Mouse (Mus musculus): ENCODE measurements at regions not wholly inside any gene's neighbourhood (a gene's known extent, or its start where the extent isn't known, plus 50 kb on each side); places are given as distances from the start of the nearest gene placed in this dataset.

DNA sequence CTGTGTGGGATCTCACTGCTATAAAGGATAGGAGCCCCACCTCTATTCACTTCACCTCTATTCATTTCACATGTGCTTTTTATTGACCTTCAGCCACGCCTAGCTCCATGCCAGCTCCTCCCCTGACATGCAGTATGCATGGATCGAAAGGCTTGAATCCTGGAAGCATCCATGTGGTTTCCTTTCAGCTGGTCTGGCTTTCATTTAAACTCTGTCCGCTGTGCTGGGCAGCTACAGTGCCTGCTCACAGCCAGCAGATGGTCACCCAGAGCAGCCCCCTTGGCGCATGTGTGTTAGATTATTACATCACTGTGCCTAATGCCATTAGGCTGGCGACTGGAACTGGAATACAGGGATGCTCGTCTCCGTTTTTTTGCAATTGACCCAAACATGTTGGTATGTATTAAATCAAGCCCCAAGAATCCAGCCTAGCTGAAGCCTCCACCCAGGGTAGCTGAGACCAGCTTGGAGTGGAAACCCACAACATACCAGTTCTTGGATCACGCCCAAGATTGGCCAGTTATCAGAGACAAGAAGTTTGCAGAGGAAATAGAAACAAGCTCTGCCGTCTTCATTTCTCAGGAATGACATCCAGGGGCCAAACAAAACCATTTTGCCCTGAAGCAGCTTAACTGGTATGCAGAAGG is 113.2 kb downstream of the Inhbb start:
- DNase-seq = no peak

DNA sequence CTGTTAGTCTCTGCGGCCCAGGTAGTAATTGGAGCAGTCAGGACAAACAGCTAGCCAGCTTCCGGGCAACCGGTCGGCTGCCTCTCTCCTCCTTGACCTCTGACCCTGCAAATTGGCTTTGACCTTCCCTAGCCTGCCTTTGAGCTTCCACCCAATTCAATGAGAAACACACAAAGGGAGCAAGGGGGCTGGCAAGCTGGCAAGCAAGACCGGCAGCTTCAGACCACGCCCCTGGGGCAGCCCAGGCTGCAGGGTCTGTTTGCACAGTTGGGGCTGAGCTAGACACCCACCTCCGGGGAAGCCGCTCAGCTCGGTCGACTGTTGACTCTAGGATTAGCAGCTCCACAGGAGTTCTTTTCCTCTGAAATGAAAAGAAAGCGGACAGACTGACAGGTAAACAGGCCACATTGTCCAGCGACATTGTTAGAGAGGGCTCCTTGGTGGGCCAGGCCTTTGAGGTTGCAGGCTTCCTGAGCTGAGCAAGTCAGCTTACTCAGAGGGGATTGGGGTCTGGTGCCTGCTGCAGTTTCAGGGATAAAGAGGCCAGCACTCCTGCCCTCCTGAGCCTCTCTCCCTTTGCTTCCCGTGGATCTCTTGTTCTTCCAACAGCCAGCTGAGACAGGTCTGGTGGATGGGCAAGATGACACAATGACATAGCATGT is 116.6 kb downstream of the Inhbb start:
- no peak for DNase-seq

DNA sequence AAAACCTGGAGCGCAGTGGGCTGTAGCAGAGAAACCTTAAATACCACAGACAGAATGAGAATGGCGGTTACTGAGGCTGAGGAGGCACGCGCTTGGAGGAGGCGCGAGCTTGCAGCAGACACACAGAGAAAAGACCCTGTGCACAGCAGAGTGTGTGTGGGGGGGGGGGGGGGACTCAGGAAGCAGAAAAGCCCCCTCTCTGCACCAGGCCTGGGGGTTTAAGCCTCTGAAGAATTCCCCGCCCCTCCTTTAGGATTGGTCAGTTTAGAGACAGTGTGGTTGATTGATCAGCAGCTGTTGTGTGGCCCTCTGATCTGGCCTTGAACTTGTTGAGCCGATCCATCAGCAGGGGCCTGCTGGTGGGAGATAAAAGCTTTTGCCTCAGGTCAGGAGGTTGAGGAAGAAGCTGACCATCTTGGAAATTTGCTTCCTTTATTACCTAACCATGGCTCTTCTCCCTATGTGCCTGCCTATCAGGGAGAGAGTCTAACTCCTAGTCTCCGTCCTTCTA is 117.5 kb downstream of the Inhbb start:
- no peak for DNase-seq

DNA sequence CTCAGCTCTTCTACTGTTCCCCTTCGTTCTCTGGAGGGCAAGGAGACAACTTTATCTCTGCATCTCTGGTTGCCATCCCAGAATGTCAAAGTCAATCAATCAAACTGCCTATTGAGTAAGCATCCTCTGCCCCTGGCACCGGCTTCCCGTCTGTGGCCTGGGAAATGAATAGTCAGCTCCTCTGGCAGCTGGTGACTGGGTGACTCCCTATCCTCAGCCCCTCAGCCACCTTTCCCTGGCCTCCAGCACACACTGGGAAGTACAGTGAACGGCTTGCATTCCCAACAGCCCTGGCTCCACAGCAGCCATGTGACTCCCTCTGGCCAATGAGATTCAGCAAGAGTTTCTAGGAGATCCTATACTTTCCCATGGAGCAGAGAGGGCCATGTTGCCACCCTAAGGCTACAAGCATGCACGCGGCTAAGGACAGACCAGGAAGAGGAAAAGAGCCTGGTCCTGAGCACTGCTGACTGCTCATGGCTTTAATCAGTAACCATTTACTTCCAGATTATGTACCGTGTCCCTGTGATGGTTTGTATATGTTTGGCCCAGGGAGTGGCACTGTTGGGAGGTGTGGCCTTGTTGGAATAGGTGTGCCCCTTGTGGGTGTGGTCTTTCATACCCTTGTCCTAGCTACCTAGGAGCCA is 119.6 kb downstream of the Inhbb start:
- peak; percentile 67 for DNase-seq

DNA sequence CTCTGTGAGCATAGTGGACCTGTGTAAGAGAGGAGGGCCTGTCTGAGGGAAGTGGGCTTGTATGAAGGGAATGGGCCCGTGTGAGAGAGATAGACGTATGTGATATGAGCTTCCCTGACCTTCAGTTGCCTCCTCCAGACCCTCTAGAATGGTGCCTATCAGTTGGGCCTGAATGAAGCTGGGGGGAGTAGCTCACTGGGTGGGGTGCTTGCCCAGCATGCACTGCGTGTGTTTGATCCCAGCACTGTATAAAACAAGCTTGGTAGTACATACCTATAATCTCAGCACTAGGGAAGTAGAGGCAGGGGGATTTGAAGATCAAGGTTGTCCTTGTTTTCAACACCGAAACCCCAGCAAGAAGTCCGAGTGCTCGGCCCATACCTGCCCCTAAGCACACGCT is 120.1 kb downstream of the Inhbb start:
- no peak for DNase-seq

DNA sequence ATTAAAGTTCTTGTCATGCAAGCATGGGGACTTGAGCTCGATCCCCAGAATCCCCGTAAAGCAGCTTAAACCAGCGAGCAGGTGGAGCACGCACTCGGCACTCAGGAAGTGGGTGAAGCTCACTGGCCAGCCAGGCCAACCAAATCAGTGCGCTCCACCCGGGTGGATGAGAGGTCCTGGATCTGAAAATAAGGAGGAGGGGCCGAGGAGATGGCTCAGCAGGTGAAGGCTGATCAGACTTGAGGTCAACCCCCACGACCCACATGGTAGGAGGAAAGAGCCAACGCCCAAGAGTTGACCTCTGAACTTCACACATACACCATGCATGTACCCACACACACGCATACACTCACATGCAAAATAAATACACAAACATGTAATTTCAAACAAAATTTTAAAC is 120.8 kb downstream of the Inhbb start:
- no peak for DNase-seq

DNA sequence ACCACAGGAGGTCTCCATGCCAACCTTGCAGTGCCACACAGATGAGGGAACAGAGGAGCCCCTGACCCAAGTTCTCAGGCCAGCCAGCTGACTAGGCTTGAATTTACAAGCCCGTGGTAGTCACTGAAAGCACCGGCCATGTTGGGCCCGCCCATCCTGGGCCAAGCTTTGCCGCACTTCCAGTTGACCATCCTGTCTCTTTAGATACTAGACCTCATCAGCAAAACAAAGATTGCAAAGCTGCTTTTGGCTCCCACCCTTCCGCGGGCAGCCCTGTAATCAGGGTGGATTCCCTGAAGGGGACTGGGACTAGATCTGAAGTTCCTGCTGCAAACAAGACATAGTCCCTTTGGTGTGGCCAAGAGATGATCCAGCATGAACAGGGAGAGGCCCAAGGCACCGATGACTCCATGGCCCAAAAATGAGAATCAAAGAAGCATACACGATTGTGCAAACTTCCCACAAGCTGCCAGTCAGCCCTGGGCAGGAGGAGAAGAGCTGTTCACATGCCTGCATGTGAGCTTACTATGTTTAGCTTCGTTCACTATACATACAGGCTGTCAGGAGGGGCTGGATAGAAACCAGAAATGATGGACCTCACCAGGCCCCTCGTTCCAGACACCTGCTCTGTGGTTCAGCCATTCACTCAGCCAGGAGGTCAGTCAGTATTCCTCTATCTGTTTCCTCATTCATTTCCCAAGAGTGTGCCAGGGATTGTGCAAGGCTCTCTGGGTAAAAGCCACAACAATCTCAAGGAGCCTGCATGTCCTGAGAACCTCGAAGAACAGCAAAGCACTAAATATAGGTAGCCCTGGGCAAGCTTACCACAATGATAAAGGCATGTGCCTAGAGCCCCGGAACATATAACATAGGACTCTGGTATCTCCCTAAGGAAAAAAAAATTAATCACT is 122.0 kb downstream of the Inhbb start:
- DNase-seq = peak; percentile 60

DNA sequence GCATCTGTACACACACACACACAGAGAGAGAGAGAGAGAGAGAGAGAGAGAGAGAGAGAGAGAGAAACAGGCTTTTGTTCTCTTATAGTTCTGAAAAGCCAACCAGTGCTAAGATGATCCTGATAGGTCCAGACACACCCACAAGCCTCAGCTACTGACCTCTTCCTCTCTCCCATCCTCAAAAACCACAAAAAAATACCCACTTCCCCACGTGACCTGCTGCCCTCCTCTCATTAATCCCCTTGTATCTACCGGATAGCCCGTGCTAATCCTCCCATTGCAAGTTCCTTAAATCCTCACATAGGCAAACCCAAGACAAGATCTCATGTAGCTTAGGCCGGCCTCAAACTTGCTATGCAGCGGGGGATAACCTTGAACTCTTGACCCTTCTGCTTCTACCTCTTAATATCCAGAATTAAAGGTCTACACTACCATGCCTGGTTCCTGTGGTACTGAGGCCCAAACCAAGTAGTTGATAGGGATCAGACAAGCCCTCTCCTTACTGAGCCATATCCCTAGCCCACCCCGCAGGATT is 123.3 kb downstream of the Inhbb start:
- no peak for DNase-seq

DNA sequence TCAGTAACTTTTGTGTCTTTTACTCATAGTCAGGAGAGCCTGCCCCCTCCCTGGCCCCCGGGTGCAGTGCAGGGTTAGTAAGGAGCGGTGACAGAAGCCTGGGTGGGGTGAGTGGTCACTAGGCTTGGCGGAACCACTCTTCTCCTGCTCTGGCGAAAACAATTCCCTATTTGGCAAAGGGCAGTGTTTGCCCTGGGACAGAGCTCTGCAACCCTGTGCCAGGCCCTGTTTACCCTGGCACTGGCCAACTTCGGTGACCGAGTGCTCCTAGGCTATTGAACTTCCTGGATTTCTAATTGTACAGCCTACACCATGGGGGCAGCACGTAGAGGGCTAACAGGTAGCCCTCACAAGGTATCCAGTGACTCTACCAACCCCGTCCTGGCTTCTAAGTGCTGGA is 126.9 kb downstream of the Inhbb start:
- peak; percentile 54 for DNase-seq

DNA sequence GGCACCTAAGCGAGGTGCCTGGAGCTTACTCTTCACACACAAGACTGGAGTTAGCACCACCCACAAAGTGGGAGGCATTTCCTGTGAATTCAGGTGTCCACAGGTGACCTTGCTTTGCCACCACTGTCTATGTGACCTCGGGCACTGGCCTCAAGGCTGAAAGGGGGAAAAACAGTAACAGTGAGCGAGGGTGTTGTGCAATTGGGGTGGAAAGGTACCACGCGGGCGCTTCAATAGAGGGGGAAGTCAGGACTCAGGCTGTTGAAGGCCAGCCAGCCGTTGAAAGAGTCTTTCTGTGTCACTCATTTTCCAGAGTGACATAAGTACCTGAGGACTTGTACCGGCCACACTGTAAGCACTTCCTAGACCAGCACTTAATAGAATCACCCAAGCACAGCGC is 128.2 kb downstream of the Inhbb start:
- peak; percentile 42 for DNase-seq

DNA sequence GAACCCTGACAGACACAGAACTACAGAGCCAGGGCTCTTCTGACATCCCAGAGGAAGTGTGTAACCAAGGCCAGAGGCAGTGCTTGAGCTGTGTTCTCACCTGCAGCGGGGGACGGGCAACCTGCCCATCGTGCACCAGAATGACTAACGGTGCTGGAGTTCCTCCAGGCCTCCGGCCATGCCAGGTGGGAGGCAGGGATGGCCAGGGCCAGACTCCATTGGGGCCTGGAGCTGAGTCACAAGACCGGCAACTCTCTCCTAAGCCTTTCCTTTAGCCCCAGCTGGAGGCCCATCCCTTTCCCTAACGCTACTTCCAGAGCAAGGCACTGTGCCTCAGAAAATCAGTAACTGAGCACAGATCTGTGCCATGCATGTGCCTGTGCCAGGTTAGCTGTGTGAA is 129.8 kb downstream of the Inhbb start:
- peak; percentile 84 for DNase-seq

DNA sequence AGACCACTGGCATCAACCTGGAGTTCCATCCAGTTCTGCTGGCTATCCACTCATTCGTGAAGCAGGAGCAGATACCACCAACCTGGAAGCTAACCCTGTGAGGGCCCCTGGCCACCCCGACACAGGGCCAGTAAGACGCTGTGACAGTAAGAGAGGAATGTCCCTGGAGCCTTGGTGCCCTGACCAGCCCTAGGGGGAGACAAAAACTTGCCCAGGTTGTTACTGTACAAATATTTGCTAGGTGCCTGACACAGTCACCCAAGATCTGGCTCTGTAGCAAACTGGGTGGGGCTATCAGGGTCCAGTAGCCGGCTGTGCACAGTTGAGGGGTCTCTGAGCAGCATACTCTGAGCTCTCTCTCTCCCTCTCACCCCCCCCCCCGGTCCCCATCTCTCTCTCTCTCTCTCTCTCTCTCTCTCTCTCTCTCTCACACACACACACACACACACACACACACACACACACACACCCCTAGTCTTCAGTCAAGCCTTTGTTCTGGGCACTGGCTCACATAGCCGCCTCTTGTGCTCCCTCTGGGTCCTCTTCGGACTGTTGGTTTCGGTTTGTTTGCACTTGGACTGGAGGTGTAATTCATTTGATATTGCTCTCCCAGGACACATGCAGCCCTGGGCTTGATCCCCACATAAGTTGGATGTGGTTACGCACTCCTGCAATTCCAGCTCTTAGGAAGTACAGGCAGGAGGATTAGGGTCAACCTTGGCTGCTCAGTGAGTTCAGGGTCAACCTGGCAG is 131.7 kb downstream of the Inhbb start:
- no peak for DNase-seq

DNA sequence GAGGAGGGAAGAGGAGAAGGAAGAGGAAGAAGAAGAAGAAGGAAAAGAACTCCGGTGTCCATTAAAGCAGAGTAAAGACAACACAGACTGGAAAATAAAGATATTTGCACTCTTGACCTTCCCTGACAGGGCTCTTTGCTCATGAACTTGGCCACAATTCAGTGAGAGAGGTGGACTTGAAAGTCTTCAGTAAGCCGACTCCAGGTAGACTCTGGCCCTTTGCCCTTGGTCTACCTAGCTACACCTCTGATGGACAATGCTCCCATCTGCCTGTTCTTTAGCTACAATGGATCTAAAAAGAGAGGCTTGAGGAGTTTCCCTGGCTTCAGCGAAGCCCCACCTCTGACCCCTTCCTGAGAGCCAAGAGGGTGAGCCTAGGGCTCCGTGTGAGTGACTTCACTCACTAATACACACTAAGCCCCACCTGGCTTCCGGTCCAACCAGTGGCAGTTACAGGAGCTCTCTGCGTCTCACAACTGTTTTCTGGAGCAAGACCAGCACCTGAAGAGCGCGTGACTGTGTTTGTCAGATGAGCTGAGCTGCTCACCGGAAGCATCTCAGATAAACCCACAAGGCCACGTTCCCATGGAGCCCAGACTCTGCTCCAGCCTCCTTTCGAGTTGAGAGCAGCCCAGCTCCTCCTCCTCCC is 132.4 kb downstream of the Inhbb start:
- no peak for DNase-seq

DNA sequence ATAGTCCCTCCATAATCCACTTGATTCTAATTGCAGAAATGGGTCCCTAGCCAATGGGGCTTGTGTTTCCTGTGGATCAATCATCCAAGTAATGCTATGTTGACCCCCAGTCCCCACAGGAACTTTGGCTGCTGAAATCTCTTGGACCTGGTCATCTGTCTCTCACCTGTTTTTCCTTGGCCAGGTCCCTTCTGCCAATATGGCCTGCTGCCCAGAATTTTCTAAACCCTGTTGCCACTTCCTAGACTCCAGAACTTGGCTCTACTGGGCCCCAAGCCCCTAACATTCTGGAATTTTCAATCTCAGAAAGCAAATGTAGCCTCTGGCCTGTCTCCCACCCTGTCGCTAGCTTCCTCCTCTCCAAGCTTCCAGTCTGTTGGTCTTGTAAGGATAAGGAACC is 139.6 kb downstream of the Inhbb start:
- DNase-seq = no peak

DNA sequence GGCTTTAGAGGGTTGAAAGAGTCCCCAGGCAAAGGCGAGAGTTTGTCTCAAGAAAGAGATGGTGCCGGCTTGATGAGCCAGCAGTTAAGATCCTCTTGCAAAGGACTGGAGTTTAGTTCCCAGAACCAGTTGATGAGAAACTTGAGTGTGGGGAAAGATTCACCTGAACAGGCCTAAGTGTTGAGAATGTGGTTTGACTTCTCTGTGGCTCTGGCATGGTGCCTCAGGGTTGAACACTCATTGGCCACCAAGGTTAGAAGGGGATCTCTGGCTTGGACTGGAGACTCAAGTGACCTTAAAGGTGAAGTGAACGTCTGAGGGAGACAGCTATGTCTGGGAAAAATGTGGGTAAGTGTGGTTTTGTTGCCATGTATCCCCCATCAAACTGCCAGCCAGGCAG is 142.8 kb downstream of the Inhbb start:
- DNase-seq = no peak

DNA sequence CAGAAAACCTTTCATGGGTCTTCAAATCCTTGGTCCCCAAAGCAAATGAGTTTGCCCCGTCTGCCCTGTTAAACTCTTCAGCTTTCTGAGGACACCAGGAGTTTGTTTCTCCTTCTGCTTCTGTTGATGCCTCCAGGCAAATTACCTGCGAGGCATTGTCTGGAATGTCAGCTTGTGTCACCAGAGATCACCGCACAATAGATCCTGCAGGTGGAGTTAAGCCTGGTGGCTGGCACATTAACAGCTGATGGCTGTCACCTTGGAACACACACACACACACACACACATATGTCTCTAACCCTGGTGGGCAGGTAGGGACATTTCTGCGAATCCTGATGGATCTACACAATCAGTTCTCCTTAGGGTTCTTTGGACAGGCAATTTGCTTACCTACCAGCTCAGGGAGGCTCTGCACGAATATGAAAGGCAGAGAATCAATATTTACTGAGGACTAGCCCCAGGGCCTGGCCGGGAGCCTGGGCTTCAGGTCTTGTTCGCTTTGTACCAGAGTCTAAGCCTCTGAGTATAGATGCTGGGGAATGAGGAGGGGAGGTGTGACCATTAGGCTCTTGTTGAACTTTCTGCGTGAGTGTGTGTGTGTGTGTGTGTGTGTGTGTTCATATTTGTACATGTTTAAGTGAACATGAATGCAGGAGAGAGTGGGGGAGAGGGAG is 143.4 kb downstream of the Inhbb start:
- no peak for DNase-seq

DNA sequence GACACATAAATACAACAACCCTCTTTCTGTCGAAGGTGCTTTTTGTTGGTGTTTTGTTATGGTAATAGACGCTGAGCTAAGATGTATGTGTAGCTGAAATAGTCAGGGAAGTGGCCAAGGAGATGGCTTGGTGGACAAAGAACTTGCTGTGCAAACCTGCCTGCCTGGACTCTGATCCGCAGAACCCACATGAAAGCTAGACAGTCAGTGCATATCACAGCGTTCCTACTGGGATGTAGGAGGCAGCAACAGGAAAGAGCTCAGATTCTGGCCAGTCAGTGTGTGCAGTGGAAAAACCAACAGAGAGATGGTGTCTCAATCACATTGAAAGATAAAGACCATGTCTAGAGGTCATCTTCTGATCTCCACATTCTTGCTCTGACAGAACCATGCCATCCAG is 144.1 kb downstream of the Inhbb start:
- DNase-seq = no peak

DNA sequence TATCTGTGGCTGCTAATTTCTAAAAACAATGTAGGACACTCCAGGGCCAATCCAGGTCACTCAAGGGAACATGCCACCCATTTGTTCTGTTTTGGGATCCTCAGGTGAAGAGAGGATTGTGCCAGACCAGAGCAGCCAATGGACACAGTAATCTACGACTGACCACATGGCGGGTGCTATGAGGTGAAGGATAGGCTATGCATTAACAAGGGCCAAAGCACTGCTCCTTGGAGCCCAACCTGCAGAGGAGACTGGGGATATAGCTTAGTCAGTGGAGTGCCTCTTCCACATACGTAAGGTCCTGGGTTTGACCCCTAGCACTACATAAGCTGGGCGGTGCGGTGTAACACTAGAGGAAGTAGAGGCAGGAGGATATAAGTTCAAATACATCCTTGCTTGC is 156.0 kb downstream of the Inhbb start:
- no peak for DNase-seq

DNA sequence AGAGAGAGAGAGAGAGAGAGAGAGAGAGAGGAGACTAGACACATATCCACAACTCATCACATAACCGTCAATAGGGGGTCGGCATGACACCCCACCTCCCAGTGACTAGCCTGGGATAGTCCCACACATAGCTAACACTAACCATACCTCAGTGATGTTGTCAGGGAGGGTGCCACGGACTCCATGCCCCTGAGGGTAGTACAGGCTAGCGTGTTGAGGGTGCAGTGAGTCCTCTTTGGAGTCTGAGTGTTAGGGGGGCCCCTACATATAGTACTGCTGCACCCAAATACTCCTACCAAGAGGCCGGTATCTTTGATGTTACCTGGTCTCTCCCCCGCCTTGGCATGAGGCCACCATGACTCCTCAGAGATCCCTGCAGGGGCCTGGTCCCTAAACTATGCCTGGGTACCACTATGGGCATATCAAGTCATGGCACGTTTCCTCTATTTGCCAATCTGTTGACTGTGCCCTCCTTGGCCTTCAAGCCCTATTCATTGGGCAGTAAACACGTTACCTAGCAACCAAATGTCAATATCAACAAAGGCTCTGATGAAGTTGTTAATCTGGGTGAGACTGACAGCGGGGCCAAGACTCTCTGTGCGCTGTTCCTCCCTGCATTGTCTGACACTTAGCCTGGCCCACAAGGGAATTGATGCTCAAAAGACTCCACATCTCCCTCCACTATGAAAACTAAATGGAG is 156.7 kb downstream of the Inhbb start:
- DNase-seq = no peak

DNA sequence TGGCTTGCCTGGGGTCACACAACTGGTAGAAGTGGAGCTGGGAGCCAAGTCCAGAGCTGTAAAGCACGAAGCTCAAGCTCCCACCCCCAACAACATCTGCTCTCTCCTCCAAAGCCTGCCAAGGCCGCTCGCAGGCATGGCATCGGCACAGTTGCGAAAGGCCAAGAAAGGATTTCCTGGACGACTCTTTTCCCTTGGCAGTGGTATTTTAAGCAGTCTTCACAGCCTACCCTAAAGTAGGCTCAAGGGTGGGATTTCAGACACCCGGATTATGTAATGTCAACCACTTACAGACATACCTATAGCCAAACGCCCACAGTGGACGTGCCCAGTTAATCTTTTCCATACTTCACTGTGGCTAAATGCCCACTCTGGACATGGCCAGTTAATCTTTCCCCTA is 162.6 kb downstream of the Inhbb start:
- peak; percentile 71 for DNase-seq

All from adrenal gland, postnatal 10 days (tissue).